Mouse (Mus musculus) intestine, postnatal 0 days (tissue): Measurements from ENCODE around the gene Gm9745. TPM values are rescaled to one million over a fixed set of nuclear protein-coding genes. Genes with fewer than 3 reads are reported as not detected.
"Not testable (repeated sequence)": the region's sequence is repeated elsewhere in the genome, so short reads cannot be mapped to it uniquely, and the experiment has no call there.

Experiments
- ATAC-seq: fragments of 200-750 bp; cut with Nextera tagmentation; 2 replicates; pipeline ENCODE4 v1.8.0; 2017; ENCODE audit warnings: mild to moderate bottlenecking, moderate TSS enrichment, moderate library complexity
- H3K27ac ChIP-seq: fragments of 300-500 bp; sonication (generic); 2 replicates; pipeline ENCODE4 v1.5.1; 2014; ENCODE audit warnings: mild to moderate bottlenecking, low read depth, low read length, moderate library complexity
- H3K27me3 ChIP-seq: fragments of 300-500 bp; sonication (generic); replicated peaks from 2 replicates; pipeline ENCODE4 v1.6.1; 2014; ENCODE audit warnings: low read length, mixed read lengths; ENCODE audit not compliant: control insufficient read depth, insufficient read depth
- H3K36me3 ChIP-seq: fragments of 300-500 bp; sonication (generic); 2 replicates; pipeline ENCODE4 v1.6.1; 2014; ENCODE audit warnings: mild to moderate bottlenecking, moderate library complexity; ENCODE audit not compliant: control insufficient read depth, insufficient read depth
- H3K4me1 ChIP-seq: fragments of 300-500 bp; sonication (generic); replicated peaks from 2 replicates; pipeline ENCODE4 v1.6.1; 2014; ENCODE audit warnings: antibody characterized with exemption, low read length, mixed read lengths; ENCODE audit not compliant: control insufficient read depth, insufficient read depth
- H3K4me2 ChIP-seq: fragments of 300-500 bp; sonication (generic); replicated peaks from 2 replicates; pipeline ENCODE4 v1.6.1; 2014; ENCODE audit warnings: low read depth, mild to moderate bottlenecking, moderate library complexity
- H3K4me3 ChIP-seq: fragments of 300-500 bp; sonication (generic); 2 replicates; pipeline ENCODE4 v1.5.1; 2014; ENCODE audit warnings: low read depth, low read length
- H3K9ac ChIP-seq: fragments of 300-500 bp; sonication (generic); 2 replicates; pipeline ENCODE4 v1.6.1; 2014; ENCODE audit warnings: mild to moderate bottlenecking, low read depth, low read length
- H3K9me3 ChIP-seq: fragments of 300-500 bp; sonication (generic); 2 replicates; pipeline ENCODE4 v1.6.1; 2016; ENCODE audit warnings: mixed run types; ENCODE audit not compliant: control insufficient read depth
- CTCF ChIP-seq: sonication (generic); IDR thresholded peaks from 2 replicates; pipeline ENCODE4 v1.5.1; 2016; ENCODE audit warnings: low read depth, mild to moderate bottlenecking, control low read depth, antibody characterized with exemption, moderate library complexity
- WGBS: fragments of 180-500 bp; shearing (Covaris S2); extraction: QIAGEN DNeasy Blood & Tissue Kit; methylation state at CpG from one replicate; pipeline ENCODE4 v1.1.7; 2014; 5-methylcytosine and 5-hydroxymethylcytosine counted together
- polyA plus RNA-seq: library from polyadenylated mRNA; unstranded; fragments of >200 nt; fragmentation: Nextera tagmentation; extraction: Ambion mirVana; gene quantifications from 2 replicates; pipeline ENCODE4 v1.2.1, GENCODE M21; 2015

Gm9745 gene
- polyA plus RNA-seq, 1 experiment from 2014 or later, result not detected

DNA sequence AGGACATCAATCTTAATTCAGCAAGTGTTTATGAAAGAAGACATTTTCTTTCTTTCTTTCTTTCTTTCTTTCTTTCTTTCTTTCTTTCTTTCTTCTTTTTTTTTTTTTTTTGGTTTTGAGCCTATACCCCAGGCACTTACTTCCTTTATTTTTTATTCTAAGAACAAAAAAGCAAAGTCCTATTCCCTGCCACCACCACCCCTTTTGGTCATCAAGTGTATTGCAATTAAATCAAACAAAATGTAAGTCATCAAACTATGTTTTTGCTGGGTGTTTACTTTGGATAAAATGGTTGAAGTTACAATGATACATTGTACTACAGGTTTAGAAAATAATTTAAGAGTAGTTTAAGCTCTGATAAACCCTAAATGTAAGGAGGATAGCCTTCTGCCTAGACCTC lies 24.3 kb upstream of the Gm9745 start:
- TF ChIP-seq CTCF, result peak; percentile 37
- H3K27ac ChIP-seq, result no peak overlapping the region
- H3K4me2 ChIP-seq, result no peak overlapping the region
- peaks cover 65% of the 10 kb centered on the region for H3K36me3 ChIP-seq
- H3K4me1 ChIP-seq, result no peaks in the 10 kb centered on the region
- no peak overlapping the region for H3K4me3 ChIP-seq
- no peaks in the 10 kb centered on the region for H3K9me3 ChIP-seq
- no peak overlapping the region for H3K9ac ChIP-seq
- H3K27me3 ChIP-seq, result no peaks in the 10 kb centered on the region
- ATAC-seq, result no peak

DNA sequence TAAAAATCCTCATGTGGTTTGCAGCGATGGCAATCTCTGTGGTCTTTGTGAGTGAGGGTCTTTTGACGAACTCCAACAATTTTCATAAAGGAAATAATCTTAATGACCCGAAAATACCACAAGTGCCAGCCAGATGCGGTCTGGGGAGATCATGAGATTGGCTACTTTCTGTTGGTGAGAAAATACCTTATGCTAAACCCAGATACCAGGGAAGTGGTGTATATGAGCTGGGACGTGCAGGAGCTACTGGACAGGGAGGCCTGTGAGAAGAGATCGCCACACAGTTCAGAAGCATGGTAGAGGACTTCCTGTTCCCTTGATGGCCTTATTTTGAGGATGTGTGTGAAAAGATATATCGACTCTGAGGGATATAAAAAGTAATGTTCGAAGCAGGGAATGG lies 19.7 kb upstream of the Gm9745 start:
- ATAC-seq, result no peak
- H3K36me3 ChIP-seq, result peaks cover 26% of the 10 kb centered on the region

DNA sequence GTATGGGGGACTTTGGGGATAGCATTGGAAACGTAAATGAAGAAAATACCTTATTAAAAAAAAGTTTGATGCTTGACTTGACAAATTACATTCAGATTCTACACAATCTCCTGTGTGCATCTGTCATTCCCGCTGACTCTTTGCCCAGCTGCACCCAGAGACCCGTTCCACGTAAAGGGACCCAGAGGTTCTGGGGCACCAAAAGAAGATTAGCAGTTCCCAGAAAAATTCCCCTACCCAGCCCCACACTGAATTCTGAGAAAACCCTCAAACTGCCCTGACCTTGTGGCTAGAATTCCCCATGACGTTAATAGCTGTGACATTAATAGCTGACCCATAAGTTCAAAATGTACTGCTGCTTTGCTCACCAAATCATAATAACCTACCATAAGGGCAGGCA lies 17.2 kb upstream of the Gm9745 start:
- Histone ChIP-seq H3K4me2 (no peak overlapping the region), H3K27me3 (no peaks in the 10 kb centered on the region), H3K27ac (no peak overlapping the region), H3K4me1 (no peaks in the 10 kb centered on the region), H3K36me3 (peaks cover 11% of the 10 kb centered on the region), H3K9ac (no peak overlapping the region), H3K4me3 (no peak overlapping the region), H3K9me3 (no peaks in the 10 kb centered on the region)
- WGBS, result 94% methylated on average over 5 of the region's 5 CpGs
- no peak for ATAC-seq
- no peak for TF ChIP-seq CTCF

More for the DNA sequence above, 19.7 kb upstream of the Gm9745 start:
- Histone ChIP-seq H3K9me3 (no peaks in the 10 kb centered on the region), H3K27me3 (no peaks in the 10 kb centered on the region), H3K27ac (no peak overlapping the region), H3K4me3 (no peak overlapping the region), H3K9ac (no peak overlapping the region), H3K4me2 (no peak overlapping the region), H3K4me1 (no peaks in the 10 kb centered on the region)
- TF ChIP-seq CTCF, result no peak
- WGBS, result 97% methylated on average over 8 of the region's 8 CpGs

DNA sequence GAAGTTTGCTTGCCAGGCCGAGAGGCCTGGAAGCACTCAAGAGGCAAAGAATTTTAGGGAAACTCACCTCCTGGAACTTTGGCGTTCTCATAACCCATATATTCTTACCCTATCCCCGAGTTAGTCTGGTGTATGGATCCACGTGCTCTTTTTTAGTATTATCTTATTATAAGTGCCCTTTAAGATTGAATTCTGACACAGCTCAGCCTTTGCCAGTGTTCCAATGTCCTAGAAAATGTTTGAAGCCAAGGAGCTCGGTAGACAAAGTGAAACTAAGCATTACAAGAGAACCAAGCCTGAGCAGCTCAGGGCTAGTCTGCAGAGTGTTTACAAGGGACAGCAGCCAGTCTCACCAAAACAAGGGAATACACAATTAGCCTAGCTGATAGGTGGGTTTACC lies 14.2 kb upstream of the Gm9745 start:
- WGBS, result 40% methylated on average over 5 of the region's 5 CpGs
- H3K27ac ChIP-seq, H3K36me3 ChIP-seq, H3K27me3 ChIP-seq, H3K4me1 ChIP-seq, H3K9me3 ChIP-seq, H3K4me3 ChIP-seq, H3K9ac ChIP-seq, ATAC-seq: not testable (repeated sequence)
- H3K4me2 ChIP-seq, result 0 out of 2 replicates have a peak overlapping the region, but pooled peaks have one; percentile 0

DNA sequence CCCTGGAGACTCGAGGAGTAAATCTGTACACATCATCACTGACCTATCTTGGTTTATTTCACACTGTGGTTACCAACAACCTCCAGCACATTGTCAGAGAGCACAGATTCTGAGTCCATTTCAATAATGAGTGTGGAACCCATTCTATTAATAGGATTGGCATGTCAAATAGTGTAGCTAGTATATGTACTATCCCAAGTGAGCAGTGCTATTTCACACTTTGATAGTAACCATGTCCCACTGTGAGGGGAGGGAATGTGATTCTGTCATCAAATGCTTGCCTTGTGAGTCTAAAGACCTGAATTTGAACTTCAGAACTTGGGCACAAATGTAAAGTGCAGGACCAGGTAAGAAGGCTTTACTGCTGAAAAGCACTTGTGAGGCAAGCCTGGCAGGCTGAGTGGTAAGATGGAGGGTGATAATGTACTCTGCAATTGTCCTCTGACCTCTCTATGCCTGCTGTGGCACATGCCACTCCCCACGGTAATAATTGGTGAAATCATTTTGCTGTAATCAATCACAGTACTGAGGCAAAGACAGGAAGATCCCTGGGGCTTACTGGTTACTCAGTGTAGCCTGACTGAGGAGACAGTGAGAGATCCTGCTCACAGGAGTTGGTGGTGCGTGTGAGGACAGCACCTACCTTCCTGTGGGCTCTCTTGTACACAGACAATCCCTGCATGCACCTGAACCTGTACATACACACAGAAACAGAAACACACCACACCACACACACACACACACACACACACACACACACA lies 13.3 kb upstream of the Gm9745 start:
- H3K4me2 ChIP-seq, H3K36me3 ChIP-seq, H3K4me3 ChIP-seq, H3K9ac ChIP-seq, H3K27me3 ChIP-seq, H3K4me1 ChIP-seq, H3K27ac ChIP-seq, H3K9me3 ChIP-seq, ATAC-seq: not testable (repeated sequence)
- 68% methylated on average over 3 of the region's 3 CpGs for WGBS

DNA sequence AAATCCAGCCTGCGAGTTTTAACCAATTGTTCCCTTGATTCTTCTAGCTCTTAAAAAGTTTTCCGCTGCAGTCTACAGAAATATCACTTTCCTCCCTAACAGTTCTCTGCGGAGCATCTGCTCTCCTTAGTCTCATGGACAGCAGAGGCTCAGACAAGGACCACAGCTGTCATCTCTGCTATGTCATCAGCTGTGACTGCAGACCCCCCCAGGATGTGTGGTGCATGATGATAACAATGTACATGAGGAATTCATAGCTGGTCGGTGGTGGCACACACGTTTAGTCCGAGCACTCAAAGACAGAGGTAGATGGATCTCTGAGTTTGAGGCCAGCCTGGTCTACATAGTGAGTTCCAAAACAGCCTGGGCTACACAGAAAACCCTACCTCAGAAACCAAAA lies 11.5 kb upstream of the Gm9745 start:
- not testable (repeated sequence) for H3K4me3 ChIP-seq

DNA sequence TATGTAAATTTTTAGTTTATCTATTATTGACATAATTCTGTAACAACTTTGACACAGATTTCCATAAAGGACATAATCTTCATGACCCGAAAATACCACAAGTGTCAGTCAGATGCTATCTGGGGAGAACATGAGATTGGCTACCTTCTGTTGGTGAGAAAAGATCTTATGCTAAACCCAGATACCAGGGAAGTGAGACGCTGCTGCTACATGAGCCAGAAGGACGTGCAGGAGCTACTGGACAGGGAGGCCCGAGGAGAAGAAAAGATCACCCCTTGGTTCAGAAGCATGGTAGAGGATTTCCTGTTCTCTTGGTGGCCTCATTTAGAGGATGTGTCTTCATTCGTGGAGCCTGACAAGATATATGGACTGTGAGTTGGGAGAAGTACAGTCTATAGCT lies 11.0 kb upstream of the Gm9745 start:
- not testable (repeated sequence) for H3K27ac ChIP-seq, H3K4me3 ChIP-seq, H3K9ac ChIP-seq, H3K4me1 ChIP-seq, H3K9me3 ChIP-seq, H3K4me2 ChIP-seq, ATAC-seq, H3K27me3 ChIP-seq, H3K36me3 ChIP-seq
- 63% methylated on average over 1 of the region's 5 CpGs for WGBS

More for the DNA sequence above, 11.5 kb upstream of the Gm9745 start:
- H3K9me3 ChIP-seq, H3K4me2 ChIP-seq, H3K9ac ChIP-seq, H3K36me3 ChIP-seq, H3K4me1 ChIP-seq, H3K27ac ChIP-seq, ATAC-seq, H3K27me3 ChIP-seq: not testable (repeated sequence)
- 88% methylated on average over 4 of the region's 6 CpGs for WGBS

DNA sequence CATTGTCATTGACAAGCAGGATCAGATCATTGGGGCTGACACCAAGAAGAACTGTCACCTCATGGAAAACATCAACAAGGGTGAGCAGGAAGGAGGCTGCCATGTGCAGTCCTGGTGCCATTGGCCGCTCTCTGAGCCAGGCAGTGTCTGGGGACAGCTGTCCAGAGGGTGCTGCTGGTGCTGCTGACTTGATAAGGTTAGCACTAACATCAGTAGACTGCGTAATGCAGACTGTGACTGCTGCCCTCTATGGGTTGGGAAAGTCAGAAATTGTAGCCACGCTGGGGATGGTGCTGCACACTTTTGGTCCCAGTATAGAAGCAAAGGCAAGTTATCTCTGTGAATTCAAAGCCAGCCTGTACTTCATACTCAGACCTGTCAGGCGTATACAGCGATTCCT lies 8.8 kb upstream of the Gm9745 start:
- WGBS, result no CpG with 5 or more reads among the region's 5 CpGs
- H3K4me2 ChIP-seq, H3K4me1 ChIP-seq, H3K27me3 ChIP-seq, H3K4me3 ChIP-seq, H3K27ac ChIP-seq, H3K9me3 ChIP-seq, H3K9ac ChIP-seq, ATAC-seq, H3K36me3 ChIP-seq: not testable (repeated sequence)

DNA sequence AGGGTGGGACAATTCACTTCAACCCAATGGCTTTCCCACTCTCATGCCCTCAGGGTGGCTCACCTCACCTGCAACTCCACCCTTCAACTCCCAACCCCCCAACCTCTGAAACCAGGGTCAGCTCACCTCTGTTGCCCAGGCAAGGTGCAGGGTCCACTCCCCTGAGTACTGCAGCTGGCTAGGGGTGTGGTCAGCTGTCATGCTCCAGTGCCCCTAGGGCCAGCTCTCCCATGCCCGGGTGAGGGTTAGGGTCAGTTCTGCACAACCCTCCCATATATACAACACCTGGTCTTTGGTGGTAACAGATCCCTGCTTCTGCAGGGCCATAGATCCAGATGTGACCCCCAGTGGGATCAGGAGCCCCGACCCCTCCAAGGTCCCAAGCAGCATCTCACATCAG lies 7.1 kb upstream of the Gm9745 start:
- H3K4me1 ChIP-seq, H3K4me3 ChIP-seq, H3K27me3 ChIP-seq, H3K27ac ChIP-seq, H3K36me3 ChIP-seq, H3K4me2 ChIP-seq, H3K9ac ChIP-seq, ATAC-seq, H3K9me3 ChIP-seq: not testable (repeated sequence)
- 89% methylated on average over 1 of the region's 2 CpGs for WGBS
